Mouse (Mus musculus) CD4-positive helper T cell, adult 2 months (primary cell): Measurements from ENCODE around the gene Gm17334.

Experiments used
- DNase-seq: peaks from one replicate; pipeline ENCODE4 v3.0.0-alpha.2; 2012; ENCODE audit warnings: low read depth, missing footprints, low spot score

The Gm17334 gene

GRCm38 (mm10) chr11:53773087-53773486, at the start of gene Gm17334:
Gene Gm17334 (minus strand): TSS chr11:53773187.
- no peak for DNase-seq

GRCm38 (mm10) chr11:53821945-53822338, 49.0 kb upstream of the Gm17334 start:
- no peak for DNase-seq

GRCm38 (mm10) chr11:53821230-53821944, 48.4 kb upstream of the Gm17334 start:
- no peak for DNase-seq

- DNase-seq: no peak
Measured at GRCm38 (mm10) chr11:53820516-53821170, 47.7 kb upstream of the Gm17334 start.

- DNase-seq: no peak
Measured at GRCm38 (mm10) chr11:53819511-53819910, 46.5 kb upstream of the Gm17334 start.

- no peak for DNase-seq
Measured at GRCm38 (mm10) chr11:53818794-53819193, 45.8 kb upstream of the Gm17334 start.

- no peak for DNase-seq
Measured at GRCm38 (mm10) chr11:53816841-53817375, 43.9 kb upstream of the Gm17334 start.

GRCm38 (mm10) chr11:53814810-53815209, 41.8 kb upstream of the Gm17334 start:
- DNase-seq: no peak

- DNase-seq: no peak
Measured at GRCm38 (mm10) chr11:53813001-53813868, 40.2 kb upstream of the Gm17334 start.

GRCm38 (mm10) chr11:53811312-53811711, 38.3 kb upstream of the Gm17334 start:
- no peak for DNase-seq

- DNase-seq: no peak
Measured at GRCm38 (mm10) chr11:53810749-53811148, 37.8 kb upstream of the Gm17334 start.

GRCm38 (mm10) chr11:53810156-53810555, 37.2 kb upstream of the Gm17334 start:
- DNase-seq: peak; percentile 54

GRCm38 (mm10) chr11:53809354-53809753, 36.4 kb upstream of the Gm17334 start:
- DNase-seq: no peak

- DNase-seq: no peak
Measured at GRCm38 (mm10) chr11:53805786-53806185, 32.8 kb upstream of the Gm17334 start.

- DNase-seq: no peak
Measured at GRCm38 (mm10) chr11:53804569-53805344, 31.8 kb upstream of the Gm17334 start.

GRCm38 (mm10) chr11:53803494-53803893, 30.5 kb upstream of the Gm17334 start:
- DNase-seq: peak; percentile 41

GRCm38 (mm10) chr11:53803093-53803492, 30.1 kb upstream of the Gm17334 start:
- DNase-seq: peak; percentile 70

GRCm38 (mm10) chr11:53800975-53801374, 28.0 kb upstream of the Gm17334 start:
- no peak for DNase-seq

GRCm38 (mm10) chr11:53800036-53800435, 27.0 kb upstream of the Gm17334 start:
- DNase-seq: no peak

- no peak for DNase-seq
Measured at GRCm38 (mm10) chr11:53798041-53798711, 25.2 kb upstream of the Gm17334 start.
